Mouse (Mus musculus) olfactory bulb, adult 2 months (tissue): ENCODE data around the gene Lrrc28. TPM values are rescaled to one million over a fixed set of nuclear protein-coding genes. Genes with fewer than 3 reads are reported as not detected.

Experiments
- H3K27ac ChIP-seq: fragments of 200-500 bp; 2 replicates; pipeline ENCODE4 v1.5.1; 2012; ENCODE audit warnings: low read depth, low read length; ENCODE audit not compliant: insufficient read depth
- H3K4me1 ChIP-seq: fragments of 200-500 bp; 2 replicates; pipeline ENCODE4 v1.6.1; 2012; ENCODE audit warnings: low read length; ENCODE audit not compliant: control insufficient read depth, insufficient read depth
- H3K4me3 ChIP-seq: fragments of 200-500 bp; 2 replicates; pipeline ENCODE4 v1.5.1; 2012; ENCODE audit warnings: mild to moderate bottlenecking, low read depth, low read length, moderate library complexity; ENCODE audit not compliant: insufficient read depth
- CTCF ChIP-seq: fragments of 200-500 bp; IDR thresholded peaks from 2 replicates; pipeline ENCODE4 v1.5.1; 2012; ENCODE audit warnings: low read depth, mild to moderate bottlenecking, low read length, moderate library complexity; ENCODE audit not compliant: insufficient read depth
- POLR2A ChIP-seq: fragments of 200-500 bp; IDR thresholded peaks from 2 replicates; pipeline ENCODE4 v1.6.1; 2012; ENCODE audit warnings: mild to moderate bottlenecking, low read depth, low read length, moderate library complexity; ENCODE audit not compliant: insufficient read depth
- WGBS: fragments of 180-500 bp; shearing (Covaris S2); methylation state at CpG from one replicate; pipeline ENCODE4 v1.1.7; 2018; 5-methylcytosine and 5-hydroxymethylcytosine counted together
- polyA plus RNA-seq: library from polyadenylated mRNA; stranded (reverse); fragments of >200 nt; gene quantifications from 2 replicates; pipeline ENCODE4 v1.2.4, GENCODE M21; 2012; ENCODE audit warnings: low replicate concordance; ENCODE audit not compliant: missing spikeins, insufficient read depth, insufficient read length

Lrrc28 gene
- polyA plus RNA-seq, 1 experiment = not detected

DNA sequence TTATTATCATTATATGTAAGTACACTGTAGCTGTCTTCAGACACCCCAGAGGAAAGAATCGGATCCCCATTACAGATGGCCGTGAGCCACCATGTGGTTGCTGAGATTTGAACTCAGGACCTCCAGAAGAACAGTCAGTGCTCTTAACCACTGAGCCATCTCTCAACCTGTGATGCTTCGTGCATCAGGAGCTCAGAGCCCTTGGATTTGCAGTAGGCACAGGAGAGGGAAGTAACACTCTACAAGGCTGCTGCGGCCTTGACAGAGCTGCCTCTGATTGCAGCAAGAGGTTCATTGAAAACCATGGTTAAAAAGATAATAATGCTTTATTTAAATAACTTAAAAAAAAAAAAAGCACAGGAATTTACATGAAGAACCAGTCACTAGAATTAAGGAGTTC is 3.3 kb upstream of the Lrrc28 start:
- no peak for TF ChIP-seq POLR2A
- TF ChIP-seq CTCF = no peak

GRCm38 (mm10) chr7:67647277-67647676 is 2.2 kb upstream of the Lrrc28 start, which contains the start of gene Ttc23:
Gene Ttc23 (plus strand): TSS chr7:67647410.
- H3K4me3 ChIP-seq = no peak within 1 kb of the TSS
- H3K27ac ChIP-seq = no peak within 1 kb of the TSS
- WGBS = 6% methylated on average over 5 of the region's 5 CpGs
- peaks cover 6% of the 10 kb centered on the region for H3K4me1 ChIP-seq
- no peak for TF ChIP-seq POLR2A
- TF ChIP-seq CTCF = no peak

More for the DNA sequence above, 3.3 kb upstream of the Lrrc28 start:
- 63% methylated on average over 4 of the region's 4 CpGs for WGBS
- Histone ChIP-seq H3K27ac (no peak overlapping the region), H3K4me3 (no peak overlapping the region), H3K4me1 (peaks cover 2% of the 10 kb centered on the region; the same call in 1 of the 2 replicates)

DNA sequence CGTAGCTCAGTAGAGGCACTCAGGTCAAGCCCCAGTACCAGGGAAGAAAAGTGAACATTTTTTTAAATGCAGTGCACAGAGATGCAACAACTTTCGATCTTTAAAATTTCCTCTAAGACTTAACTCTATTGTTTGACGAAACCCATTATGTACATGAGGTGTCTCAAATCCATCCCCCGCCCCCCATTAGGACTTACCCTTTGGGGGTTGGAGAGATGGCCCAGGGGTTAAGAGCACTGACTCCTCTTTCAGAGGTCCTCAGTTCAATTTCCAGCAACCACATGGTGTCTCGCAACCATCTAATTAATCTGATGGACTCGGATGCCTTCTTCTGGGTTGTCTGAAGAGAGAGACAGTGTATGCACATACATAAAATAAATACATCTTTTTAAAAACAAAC is 1.1 kb upstream of the Lrrc28 start:
- H3K27ac ChIP-seq = 0 out of 2 replicates have a peak overlapping the region, but pooled peaks have one; percentile 73
- TF ChIP-seq CTCF = no peak
- TF ChIP-seq POLR2A = no peak
- peaks cover 6% of the 10 kb centered on the region for H3K4me1 ChIP-seq
- no peak overlapping the region for H3K4me3 ChIP-seq
- WGBS = 6% methylated on average over 6 of the region's 6 CpGs

DNA sequence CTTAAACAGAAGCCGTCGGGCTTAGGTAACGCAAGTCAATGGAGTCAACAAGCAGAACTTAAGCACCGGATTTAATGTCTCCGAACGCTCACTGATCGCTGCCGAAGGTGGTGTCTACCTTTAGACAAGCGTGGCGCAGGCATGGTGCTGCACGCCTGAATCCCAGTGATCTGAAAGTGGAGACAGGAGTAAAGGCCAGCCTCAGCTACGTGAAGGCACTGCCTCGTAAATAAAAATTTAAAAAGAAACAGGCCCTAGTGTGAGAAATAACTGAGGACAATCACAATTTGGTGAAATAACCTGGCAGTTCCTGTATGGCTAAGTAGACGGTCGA is 580 bp upstream of the Lrrc28 start:
- H3K4me3 ChIP-seq = peak overlapping the region; percentile 71
- under 1% methylated on average over 15 of the region's 15 CpGs for WGBS
- H3K27ac ChIP-seq = peak overlapping the region; percentile 73
- TF ChIP-seq CTCF = no peak
- no peak for TF ChIP-seq POLR2A
- peaks cover 6% of the 10 kb centered on the region for H3K4me1 ChIP-seq

DNA sequence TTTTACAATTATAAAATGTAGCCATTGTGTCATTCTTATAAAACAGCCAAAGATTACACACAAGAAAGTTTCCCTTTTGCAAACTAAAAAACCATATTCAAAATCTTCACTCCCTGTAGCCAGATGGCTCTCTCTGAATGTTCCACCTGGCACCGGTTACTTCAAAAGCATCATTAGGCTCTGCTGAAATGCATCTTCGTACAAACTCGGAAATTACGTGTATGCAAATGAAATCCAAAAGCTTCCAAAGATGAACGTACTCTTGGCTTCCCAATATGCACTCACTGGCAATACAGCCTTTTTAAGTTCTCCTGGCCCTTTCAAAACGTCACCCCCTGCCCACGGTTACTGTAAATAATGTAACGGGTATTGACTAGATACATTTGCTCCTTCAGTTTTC is 777 bp downstream of the Lrrc28 start:
- WGBS = 11% methylated on average over 8 of the region's 8 CpGs
- H3K27ac ChIP-seq = no peak overlapping the region
- no peak overlapping the region for H3K4me3 ChIP-seq
- H3K4me1 ChIP-seq = peaks cover 6% of the 10 kb centered on the region
- no peak for TF ChIP-seq POLR2A
- no peak for TF ChIP-seq CTCF

GRCm38 (mm10) chr7:67642955-67643354 is 2.1 kb downstream of the Lrrc28 start:
- Histone ChIP-seq H3K4me3 (no peak overlapping the region), H3K4me1 (peaks cover 6% of the 10 kb centered on the region), H3K27ac (no peak overlapping the region)
- TF ChIP-seq POLR2A = no peak
- no peak for TF ChIP-seq CTCF
- WGBS = 92% methylated on average over 9 of the region's 9 CpGs

DNA sequence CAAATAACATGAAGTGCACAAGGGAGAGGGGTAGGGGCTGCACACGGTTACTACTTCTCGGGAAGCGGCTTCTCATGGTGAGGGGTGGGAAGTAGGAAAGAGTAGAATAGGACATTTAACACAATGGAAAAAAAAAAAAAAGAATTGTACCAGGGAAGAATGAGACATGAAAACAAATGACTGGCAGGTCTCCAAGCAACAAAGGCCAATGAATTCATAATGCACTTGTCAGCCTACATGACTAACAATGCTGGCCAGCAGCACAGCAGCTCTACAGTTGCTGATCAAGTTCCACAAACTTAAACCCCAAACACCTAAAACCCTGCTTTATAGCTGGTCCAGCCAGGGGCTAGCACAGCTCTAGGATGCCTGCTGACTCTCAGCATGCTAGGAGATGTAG is 6.1 kb downstream of the Lrrc28 start:
- 70% methylated on average over 3 of the region's 3 CpGs for WGBS
- TF ChIP-seq CTCF = no peak
- peaks cover 6% of the 10 kb centered on the region for H3K4me1 ChIP-seq
- H3K4me3 ChIP-seq = no peak overlapping the region
- no peak overlapping the region for H3K27ac ChIP-seq

DNA sequence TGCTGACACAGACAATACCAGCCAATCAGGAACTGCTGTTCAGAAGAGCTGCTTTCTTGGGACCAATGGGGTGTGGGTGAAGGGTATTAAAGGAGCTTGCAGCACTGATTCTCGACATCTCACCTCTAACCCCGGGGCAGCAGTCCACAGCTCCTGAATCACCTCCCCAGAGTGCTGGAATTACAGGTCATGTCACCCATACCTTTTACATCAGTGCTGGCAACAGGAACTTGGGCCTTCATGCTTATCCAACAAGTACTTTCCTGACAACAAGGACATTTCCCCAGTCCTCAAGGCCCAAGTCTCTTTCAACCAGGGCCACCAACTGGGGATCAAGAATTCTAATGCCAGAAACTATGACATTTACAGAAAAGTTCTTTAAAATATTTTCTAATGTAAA is 8.9 kb downstream of the Lrrc28 start:
- 63% methylated on average over 2 of the region's 2 CpGs for WGBS
- Histone ChIP-seq H3K4me3 (no peak overlapping the region), H3K27ac (no peak overlapping the region), H3K4me1 (no peaks in the 10 kb centered on the region)
- TF ChIP-seq CTCF (no peak), POLR2A (no peak)

- WGBS = 97% methylated on average over 3 of the region's 3 CpGs
- H3K27ac ChIP-seq = no peak overlapping the region
- no peaks in the 10 kb centered on the region for H3K4me1 ChIP-seq
- H3K4me3 ChIP-seq = no peak overlapping the region
- TF ChIP-seq POLR2A (no peak), CTCF (no peak)
Measured at GRCm38 (mm10) chr7:67634210-67634609, 10.9 kb downstream of the Lrrc28 start.

DNA sequence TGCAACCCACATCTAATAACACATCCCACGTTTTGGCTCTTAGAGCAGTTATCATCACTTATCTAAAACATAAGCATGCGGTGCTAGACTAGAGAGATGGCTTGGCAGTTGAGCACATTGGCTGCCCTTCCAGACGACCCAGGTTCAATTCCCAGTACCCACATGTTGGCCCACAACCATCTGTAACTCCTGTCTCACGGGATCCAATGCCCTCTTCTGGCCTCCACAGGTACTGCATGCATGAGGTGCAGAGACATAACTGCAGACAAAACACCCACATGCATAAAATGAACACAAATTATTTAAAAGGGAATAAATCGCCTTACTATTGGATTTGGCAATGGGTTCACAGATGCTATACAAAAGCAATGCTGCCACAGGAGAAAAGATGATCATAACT is 12.7 kb downstream of the Lrrc28 start:
- WGBS = 85% methylated on average over 5 of the region's 5 CpGs
- Histone ChIP-seq H3K27ac (no peak overlapping the region), H3K4me3 (no peak overlapping the region), H3K4me1 (no peaks in the 10 kb centered on the region)
- TF ChIP-seq CTCF (no peak), POLR2A (no peak)
